Mouse (Mus musculus): ENCODE data around the gene Trim41. TPM values are rescaled to one million over a fixed set of nuclear protein-coding genes. Genes with fewer than 3 reads are reported as not detected.
"Not testable (repeated sequence)": the region's sequence is repeated elsewhere in the genome, so short reads cannot be mapped to it uniquely, and the experiment has no call there.

The Trim41 gene
- polyA plus RNA-seq, 1 experiment from 2014 or later, result 7.8 TPM

- no peaks in the 10 kb centered on the region for H3K36me3 ChIP-seq
- H3K27ac ChIP-seq, result no peak overlapping the region
- 8% methylated on average over 11 of the region's 11 CpGs for WGBS
- peak overlapping the region; percentile 87 for H3K4me3 ChIP-seq
- no peaks in the 10 kb centered on the region for H3K9me3 ChIP-seq
- peak overlapping the region; percentile 77 for H3K4me2 ChIP-seq
- no peaks in the 10 kb centered on the region for H3K27me3 ChIP-seq
- no peak for ATAC-seq (ENCODE audit: insufficient number of reproducible peaks, low FRiP score, low TSS enrichment, low read depth)
- H3K4me1 ChIP-seq, result peaks cover 13% of the 10 kb centered on the region
- H3K9ac ChIP-seq, result no peak overlapping the region
These were observed 19.8 kb upstream of the Trim41 start for GRCm38 (mm10) chr11:48836990-48837309.

DNA sequence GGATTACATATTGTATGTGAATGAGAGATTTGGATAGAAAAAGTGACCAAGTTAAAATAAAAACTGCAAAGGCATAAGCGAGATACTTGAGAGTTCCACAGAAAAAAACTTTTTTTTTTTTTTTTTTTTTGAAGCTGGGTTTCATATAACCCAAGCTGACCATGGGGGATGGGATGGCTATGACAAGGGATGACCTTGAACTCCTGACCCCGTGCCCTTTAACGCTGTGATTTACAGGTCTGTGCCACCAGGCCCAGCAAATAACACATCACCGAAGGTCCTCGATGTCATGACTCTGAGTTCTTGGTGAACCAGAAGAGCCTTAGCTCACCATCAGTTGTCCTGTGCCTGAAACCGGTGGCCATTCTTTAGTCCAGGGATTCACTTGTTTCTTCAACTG, 18.8 kb upstream of the Trim41 start:
- peaks cover 13% of the 10 kb centered on the region for H3K4me1 ChIP-seq
- WGBS, result 73% methylated on average over 6 of the region's 6 CpGs
- H3K27me3 ChIP-seq, result no peaks in the 10 kb centered on the region
- no peaks in the 10 kb centered on the region for H3K36me3 ChIP-seq
- H3K9ac ChIP-seq, result no peak overlapping the region
- H3K4me3 ChIP-seq, result no peak overlapping the region
- H3K4me2 ChIP-seq, result no peak overlapping the region
- H3K27ac ChIP-seq, result no peak overlapping the region
- no peaks in the 10 kb centered on the region for H3K9me3 ChIP-seq
- ATAC-seq (ENCODE audit: insufficient number of reproducible peaks, low FRiP score, low TSS enrichment, low read depth), result no peak

GRCm38 (mm10) chr11:48833731-48834639, 16.8 kb upstream of the Trim41 start:
- Histone ChIP-seq H3K9me3 (no peaks in the 10 kb centered on the region), H3K36me3 (no peaks in the 10 kb centered on the region), H3K27ac (peak overlapping the region; percentile 85), H3K4me3 (peak overlapping the region; percentile 59), H3K9ac (peak overlapping the region; percentile 39; the same call in 1 of the 2 replicates), H3K27me3 (no peaks in the 10 kb centered on the region), H3K4me2 (peak overlapping the region; percentile 54), H3K4me1 (peaks cover 13% of the 10 kb centered on the region)
- under 1% methylated on average over 30 of the region's 30 CpGs for WGBS
- ATAC-seq (ENCODE audit: insufficient number of reproducible peaks, low FRiP score, low TSS enrichment, low read depth), result peak; percentile 85

GRCm38 (mm10) chr11:48833078-48833730, 16.1 kb upstream of the Trim41 start:
- Histone ChIP-seq H3K4me3 (peak overlapping the region; percentile 59), H3K9ac (no peak overlapping the region), H3K36me3 (no peaks in the 10 kb centered on the region), H3K4me2 (peak overlapping the region; percentile 54), H3K4me1 (peaks cover 8% of the 10 kb centered on the region), H3K9me3 (no peaks in the 10 kb centered on the region), H3K27ac (no peak overlapping the region), H3K27me3 (no peaks in the 10 kb centered on the region)
- WGBS, result 36% methylated on average over 9 of the region's 9 CpGs
- ATAC-seq (ENCODE audit: insufficient number of reproducible peaks, low FRiP score, low TSS enrichment, low read depth), result no peak

- 72% methylated on average over 2 of the region's 2 CpGs for WGBS
- peaks cover 6% of the 10 kb centered on the region for H3K4me1 ChIP-seq
- H3K9me3 ChIP-seq, result no peaks in the 10 kb centered on the region
- H3K36me3 ChIP-seq, result no peaks in the 10 kb centered on the region
- H3K9ac ChIP-seq, result no peak overlapping the region
- no peak for ATAC-seq (ENCODE audit: insufficient number of reproducible peaks, low FRiP score, low TSS enrichment, low read depth)
- H3K4me3 ChIP-seq, result no peak overlapping the region
- H3K27me3 ChIP-seq, result no peaks in the 10 kb centered on the region
- no peak overlapping the region for H3K27ac ChIP-seq
- no peak overlapping the region for H3K4me2 ChIP-seq
These were observed 14.1 kb upstream of the Trim41 start for GRCm38 (mm10) chr11:48831273-48831672.

- peaks cover 6% of the 10 kb centered on the region for H3K4me1 ChIP-seq
These were observed 13.1 kb upstream of the Trim41 start for GRCm38 (mm10) chr11:48830279-48830678.

DNA sequence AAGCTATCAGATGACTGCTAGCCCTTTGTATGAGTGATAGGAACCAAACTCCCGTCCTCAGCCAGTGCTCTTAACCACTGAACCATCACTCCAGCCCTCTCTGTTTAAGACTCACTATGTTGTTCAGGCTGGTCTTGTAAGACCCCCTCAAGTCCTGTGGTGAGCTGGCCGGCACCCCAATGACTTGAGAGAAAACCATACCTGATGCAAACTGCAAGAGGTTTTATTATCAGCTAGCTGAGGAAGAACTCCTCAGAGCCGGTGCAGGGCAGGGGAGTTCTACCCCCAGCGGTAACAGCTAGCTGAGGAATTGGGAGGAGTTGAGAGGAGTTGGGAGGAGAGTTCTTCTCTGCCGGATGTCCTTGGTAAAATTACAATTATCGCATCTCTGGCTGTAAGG, 10.8 kb upstream of the Trim41 start:
- WGBS, result 77% methylated on average over 6 of the region's 6 CpGs
- Histone ChIP-seq H3K4me3 (no peak overlapping the region), H3K9ac (no peak overlapping the region), H3K27ac (no peak overlapping the region), H3K4me2 (no peak overlapping the region), H3K27me3 (0 out of 2 replicates have a peak, but pooled peaks cover 4% of the 10 kb centered on the region), H3K36me3 (no peaks in the 10 kb centered on the region), H3K4me1 (peaks cover 18% of the 10 kb centered on the region), H3K9me3 (no peaks in the 10 kb centered on the region)
- ATAC-seq (ENCODE audit: insufficient number of reproducible peaks, low FRiP score, low TSS enrichment, low read depth), result no peak

More at GRCm38 (mm10) chr11:48830279-48830678, 13.1 kb upstream of the Trim41 start:
- H3K4me3 ChIP-seq, result no peak overlapping the region
- H3K36me3 ChIP-seq, result no peaks in the 10 kb centered on the region
- no peak for ATAC-seq (ENCODE audit: insufficient number of reproducible peaks, low FRiP score, low TSS enrichment, low read depth)
- H3K27ac ChIP-seq, result no peak overlapping the region
- H3K9ac ChIP-seq, result no peak overlapping the region
- 74% methylated on average over 2 of the region's 2 CpGs for WGBS
- H3K4me2 ChIP-seq, result no peak overlapping the region
- no peaks in the 10 kb centered on the region for H3K9me3 ChIP-seq
- H3K27me3 ChIP-seq, result no peaks in the 10 kb centered on the region

DNA sequence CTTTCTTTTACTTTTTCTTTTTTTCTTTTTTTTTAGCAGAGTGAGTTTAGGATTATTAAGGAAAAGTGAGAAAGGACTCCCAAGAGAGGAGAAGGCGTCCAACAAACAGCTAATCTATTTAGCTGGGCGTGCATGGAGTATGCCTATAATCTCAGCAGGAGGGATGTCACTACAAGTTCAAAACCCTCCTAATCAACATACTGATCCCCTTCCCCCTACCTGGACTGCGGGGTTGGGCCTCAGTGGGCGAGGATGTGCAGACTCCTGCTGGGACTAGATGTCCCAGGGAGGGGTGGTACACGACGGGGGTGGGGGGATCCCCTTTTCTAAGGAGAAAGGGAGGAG, 9.6 kb upstream of the Trim41 start:
- ATAC-seq (ENCODE audit: insufficient number of reproducible peaks, low FRiP score, low TSS enrichment, low read depth), result no peak
- 0 out of 2 replicates have a peak overlapping the region, but pooled peaks have one; percentile 18 for H3K9ac ChIP-seq
- peaks cover 18% of the 10 kb centered on the region for H3K4me1 ChIP-seq
- no peaks in the 10 kb centered on the region for H3K36me3 ChIP-seq
- WGBS, result 0% methylated on average over 6 of the region's 6 CpGs
- no peaks in the 10 kb centered on the region for H3K9me3 ChIP-seq
- H3K4me2 ChIP-seq, result peak overlapping the region; percentile 57
- H3K27ac ChIP-seq, result peak overlapping the region; percentile 75
- H3K4me3 ChIP-seq, result peak overlapping the region; percentile 42
- H3K27me3 ChIP-seq, result 0 out of 2 replicates have a peak, but pooled peaks cover 4% of the 10 kb centered on the region

DNA sequence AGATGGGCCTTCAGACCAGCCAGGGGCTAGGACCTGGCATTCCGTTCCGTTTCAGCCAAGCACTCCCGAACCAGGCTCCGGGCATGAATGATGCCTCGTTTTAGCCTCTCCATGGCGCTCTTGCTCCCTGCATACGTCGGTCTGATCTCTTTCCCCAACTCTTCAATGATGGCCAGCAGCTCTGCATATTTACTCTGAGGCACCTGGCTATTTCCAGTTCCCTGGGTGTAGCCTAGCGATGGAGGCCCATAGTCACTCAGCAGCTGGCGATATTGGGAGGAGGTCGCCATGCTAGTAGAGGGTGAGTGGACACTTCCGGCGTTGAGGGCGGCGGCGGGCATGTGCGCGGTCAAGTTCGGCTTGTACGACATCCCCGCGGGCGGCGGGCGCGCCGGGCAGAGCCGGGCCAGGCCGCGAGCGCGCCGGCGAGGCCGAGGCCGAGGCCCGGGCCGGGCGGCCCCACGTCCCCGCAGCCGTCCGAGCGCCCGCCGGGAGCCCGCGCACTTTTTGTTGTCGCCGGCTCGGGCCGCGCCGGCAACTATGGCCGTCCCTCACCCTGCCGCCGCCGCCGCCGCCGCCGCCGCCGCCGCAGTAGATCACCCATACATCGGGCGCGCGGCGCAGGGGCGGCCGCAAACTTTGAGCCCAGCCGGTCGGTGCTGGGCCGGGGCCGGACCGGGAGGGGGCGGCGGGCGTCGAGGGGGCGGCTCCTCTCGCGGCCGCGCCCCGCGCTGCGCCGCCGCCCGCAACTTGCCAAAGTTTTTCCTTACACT, 9.0 kb upstream of the Trim41 start, which contains the start of the genes Trim7 and Gm12184:
TSS of gene Trim7 (plus strand) at position 162 of the 773 bp plus-strand sequence.
TSS of gene Gm12184 (minus strand) at position 677 of the 773 bp plus-strand sequence.
- H3K9ac ChIP-seq, result 0 out of 2 replicates have a peak within 1 kb of the TSS, but pooled peaks have one; percentile 18
- peak within 1 kb of the TSS; percentile 57 for H3K4me2 ChIP-seq
- peak; percentile 84 for ATAC-seq (ENCODE audit: insufficient number of reproducible peaks, low FRiP score, low TSS enrichment, low read depth)
- not testable (repeated sequence) for H3K9me3 ChIP-seq, H3K27me3 ChIP-seq, H3K36me3 ChIP-seq
- under 1% methylated on average over 47 of the region's 92 CpGs for WGBS
- peaks cover 18% of the 10 kb centered on the region for H3K4me1 ChIP-seq
- peak within 1 kb of the TSS; percentile 75 for H3K27ac ChIP-seq
- peak within 1 kb of the TSS; percentile 42 for H3K4me3 ChIP-seq

DNA sequence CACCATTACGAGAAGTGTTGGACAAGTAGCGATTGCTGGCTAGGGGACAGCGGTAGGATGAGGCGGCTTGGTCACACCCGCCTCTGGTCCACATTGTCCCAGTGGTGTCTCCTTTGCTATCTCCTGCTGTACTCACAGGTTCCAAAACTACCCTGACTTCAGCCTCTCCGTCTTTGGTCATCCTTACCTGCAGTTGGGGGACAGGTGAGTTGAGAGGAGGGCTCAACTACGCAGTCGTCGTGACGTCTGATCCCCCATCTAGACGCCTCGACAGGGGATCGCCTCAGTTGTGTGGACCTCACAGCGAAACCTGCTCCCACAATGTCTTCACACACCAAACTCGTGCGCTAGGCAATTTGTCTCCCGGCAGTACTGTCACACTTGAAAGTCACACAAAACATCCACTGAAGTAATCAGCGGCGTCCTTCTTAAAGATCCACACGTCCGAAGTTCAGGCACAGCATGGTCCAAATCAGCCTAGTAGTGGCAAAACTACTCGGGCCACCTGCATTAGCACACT, 7.2 kb upstream of the Trim41 start:
- Histone ChIP-seq H3K9me3 (no peaks in the 10 kb centered on the region), H3K4me2 (peak overlapping the region; percentile 64), H3K27ac (no peak overlapping the region), H3K36me3 (no peaks in the 10 kb centered on the region), H3K4me1 (peaks cover 18% of the 10 kb centered on the region), H3K9ac (no peak overlapping the region), H3K4me3 (peak overlapping the region; percentile 40), H3K27me3 (0 out of 2 replicates have a peak, but pooled peaks cover 4% of the 10 kb centered on the region)
- ATAC-seq (ENCODE audit: insufficient number of reproducible peaks, low FRiP score, low TSS enrichment, low read depth), result no peak
- WGBS, result 6% methylated on average over 22 of the region's 22 CpGs

DNA sequence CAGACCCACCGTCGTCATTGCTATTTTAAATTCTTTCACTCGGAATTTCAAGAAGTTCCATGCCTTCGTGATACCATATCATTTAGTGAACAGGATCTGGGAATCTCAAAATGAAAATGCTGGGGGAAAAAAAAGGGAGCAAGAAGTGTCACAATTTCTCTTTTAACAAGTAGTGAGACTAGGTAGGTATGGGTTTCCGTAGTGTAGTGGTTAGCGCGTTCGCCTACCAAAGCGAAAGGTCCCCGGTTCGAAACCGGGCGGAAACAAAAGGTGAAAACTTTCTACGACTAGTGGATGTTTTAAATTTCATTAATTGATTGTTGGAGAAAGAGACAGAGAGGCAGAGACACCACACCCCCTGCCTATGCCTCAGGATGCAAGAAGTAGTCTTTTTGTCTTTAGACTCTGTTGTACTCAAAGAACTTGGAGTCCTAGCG, 6.4 kb upstream of the Trim41 start:
- peaks cover 22% of the 10 kb centered on the region for H3K4me1 ChIP-seq
- under 1% methylated on average over 15 of the region's 15 CpGs for WGBS
- H3K27ac ChIP-seq, result no peak overlapping the region
- H3K36me3 ChIP-seq, result no peaks in the 10 kb centered on the region
- 0 out of 2 replicates have a peak, but pooled peaks cover 4% of the 10 kb centered on the region for H3K27me3 ChIP-seq
- peak overlapping the region; percentile 40 for H3K4me3 ChIP-seq
- no peak overlapping the region for H3K9ac ChIP-seq
- no peak for ATAC-seq (ENCODE audit: insufficient number of reproducible peaks, low FRiP score, low TSS enrichment, low read depth)
- peak overlapping the region; percentile 64 for H3K4me2 ChIP-seq
- H3K9me3 ChIP-seq, result no peaks in the 10 kb centered on the region

Data from limb, embryonic 15.5 days (tissue).